Mouse (Mus musculus) heart, postnatal 10 days (tissue): ENCODE measurements at regions not wholly inside any gene's neighbourhood (a gene's known extent, or its start where the extent isn't known, plus 50 kb on each side); places are given as distances from the start of the nearest gene placed in this dataset.
A peak's percentile ranks its signal among the peaks of the same experiment; 100 is the strongest.

Experiments used
- DNase-seq, 2 experiments: peaks; one replicate each; pipeline ENCODE4 v3.0.0; 2021
- intact Hi-C: fragments of 180-260 bp; cut with DNase I; formaldehyde crosslinking; loops from one replicate; pipeline ENCODE4 v1.15.1; 2025

DNA sequence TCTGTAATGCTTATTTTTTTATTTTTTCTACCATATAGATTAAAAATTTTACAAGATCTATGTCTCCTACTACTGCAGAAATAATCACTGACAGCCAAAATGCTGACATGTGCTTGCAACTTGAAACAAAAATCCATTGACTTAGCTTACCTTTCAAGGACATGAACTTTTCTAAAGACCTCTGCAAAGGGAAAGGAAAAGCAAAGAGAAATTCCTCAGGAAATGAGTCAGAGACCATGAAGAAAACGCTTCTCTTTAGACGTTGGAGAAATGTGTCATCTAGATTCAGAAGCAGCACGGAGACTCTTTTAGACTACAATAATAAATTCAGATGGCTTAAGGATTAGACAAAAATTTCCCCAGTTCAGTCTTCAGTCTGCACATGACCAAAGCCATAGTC is 2188.6 kb upstream of the Tenm3 start:
- DNase-seq = no peak
- intact Hi-C loops = no loop called here

DNA sequence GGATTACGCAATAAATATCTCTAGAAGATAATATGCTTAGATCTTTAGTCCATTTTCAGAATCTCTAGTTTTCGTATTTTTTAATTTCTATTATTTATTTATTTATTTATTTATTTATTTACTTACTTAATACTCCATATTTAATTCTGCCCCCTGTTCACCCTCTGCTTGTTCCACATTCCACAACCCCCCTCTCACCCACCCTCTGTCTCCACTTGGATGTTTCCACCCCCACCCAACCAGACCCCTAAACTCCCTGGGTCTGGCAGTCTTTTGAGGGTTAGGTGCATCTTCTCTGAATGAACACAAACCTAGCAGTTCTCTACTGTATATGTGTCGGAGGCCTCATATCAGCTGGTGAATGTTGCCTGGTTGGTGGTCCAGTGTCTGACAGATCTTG is 2166.8 kb upstream of the Tenm3 start:
- DNase-seq = no peak
- intact Hi-C loops = no loop called here

DNA sequence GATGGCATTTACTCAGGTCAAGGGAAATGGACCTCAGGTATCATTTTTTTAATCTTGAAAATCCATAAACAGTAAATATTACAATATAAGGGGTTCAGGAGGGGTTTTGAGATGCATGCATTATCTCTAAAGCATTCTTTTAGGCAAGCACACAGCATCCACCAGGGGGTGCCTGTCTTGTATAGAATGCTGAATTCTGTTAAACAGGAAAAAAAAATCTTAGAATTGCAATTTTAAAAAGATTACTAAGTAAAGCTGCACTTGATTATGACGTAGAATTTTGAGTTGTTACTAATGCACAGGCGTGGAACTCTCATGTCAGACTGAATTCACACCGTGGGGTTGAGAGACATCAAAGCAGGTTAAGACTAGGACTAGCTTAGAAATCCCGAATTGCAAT is 2123.6 kb upstream of the Tenm3 start:
- DNase-seq = no peak
- intact Hi-C loops = no loop called here

DNA sequence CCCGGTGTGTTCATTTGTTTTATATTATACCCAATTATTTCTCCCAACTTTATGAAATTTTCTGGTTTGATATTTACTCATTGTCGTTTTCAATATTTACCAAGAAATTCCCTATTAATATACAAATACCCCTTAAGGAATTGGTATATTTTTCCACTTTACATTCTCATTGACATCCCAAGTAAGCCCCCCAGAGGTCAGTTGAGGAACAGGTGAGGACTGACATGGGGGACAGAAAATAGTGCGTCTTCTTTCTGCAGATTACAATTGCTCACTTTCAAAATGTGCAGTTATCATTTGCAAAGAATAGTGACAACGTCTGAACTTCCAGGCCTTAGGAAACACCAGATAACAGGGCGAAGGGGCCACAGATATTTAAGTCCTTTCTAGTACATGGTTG is 2073.8 kb upstream of the Tenm3 start:
- no peak for DNase-seq
- intact Hi-C loops = no loop called here

DNA sequence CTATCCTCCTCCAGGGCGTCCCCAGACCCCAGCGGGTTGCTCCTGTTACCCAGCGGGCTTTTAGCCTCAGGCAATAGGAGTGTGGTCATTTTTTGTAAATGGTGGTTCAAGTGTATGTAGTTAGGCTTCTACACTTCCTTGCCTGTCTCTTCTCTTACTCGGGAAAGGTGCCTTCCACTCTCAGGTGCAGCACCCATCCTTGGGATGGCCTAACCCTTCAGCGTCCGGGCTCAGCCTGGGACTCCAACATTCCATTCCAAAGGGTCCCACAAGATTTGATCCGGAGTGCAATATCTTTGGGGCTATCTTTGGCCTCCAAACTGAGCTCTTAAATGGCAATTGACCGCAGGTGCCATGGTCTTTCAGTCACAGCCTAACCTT is 2073.0 kb upstream of the Tenm3 start:
- no peak for DNase-seq
- intact Hi-C loops = no loop called here

DNA sequence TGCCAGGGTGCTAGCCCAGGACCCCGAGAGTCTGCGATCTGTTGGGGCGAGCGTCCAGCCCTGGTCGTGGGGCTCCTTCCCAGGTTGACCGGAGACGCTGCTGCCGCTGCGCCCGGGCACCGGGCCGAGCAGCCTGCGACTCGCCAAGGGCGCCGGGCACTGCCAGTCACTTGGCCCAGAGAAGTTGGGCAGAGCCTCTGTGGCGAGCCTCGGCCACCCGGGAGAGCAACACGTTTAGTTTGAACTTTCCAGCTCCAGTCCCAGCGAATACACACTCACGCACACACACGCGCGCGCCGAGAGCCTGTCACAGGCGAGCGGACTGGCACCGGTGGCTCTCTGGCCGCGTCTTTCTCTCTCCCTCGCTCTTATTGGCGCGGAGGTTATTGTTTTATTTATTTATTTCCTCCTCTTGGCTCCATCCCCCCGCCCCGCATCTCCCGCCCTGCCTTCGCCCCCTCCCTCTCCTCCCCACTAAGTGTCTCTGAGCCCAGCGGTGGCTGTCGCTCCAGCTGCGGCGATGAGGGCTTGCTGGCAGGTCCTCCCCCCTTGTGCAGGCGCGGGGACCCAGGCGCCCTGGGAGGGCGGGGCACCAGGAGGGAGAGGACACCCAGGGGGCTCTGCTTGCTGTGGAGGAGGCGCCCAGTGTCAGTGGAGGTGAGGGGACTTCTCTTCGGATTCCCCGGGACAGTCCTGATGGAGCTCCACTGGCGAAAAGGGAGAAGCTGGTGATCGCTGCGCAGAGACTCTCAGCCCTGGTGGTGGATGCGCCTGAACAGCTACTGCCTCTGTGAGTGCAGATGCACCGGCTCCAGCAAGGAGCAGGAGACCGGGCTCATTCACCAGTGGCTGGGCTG is 2072.4 kb upstream of the Tenm3 start:
- intact Hi-C loops = no loop called here

DNA sequence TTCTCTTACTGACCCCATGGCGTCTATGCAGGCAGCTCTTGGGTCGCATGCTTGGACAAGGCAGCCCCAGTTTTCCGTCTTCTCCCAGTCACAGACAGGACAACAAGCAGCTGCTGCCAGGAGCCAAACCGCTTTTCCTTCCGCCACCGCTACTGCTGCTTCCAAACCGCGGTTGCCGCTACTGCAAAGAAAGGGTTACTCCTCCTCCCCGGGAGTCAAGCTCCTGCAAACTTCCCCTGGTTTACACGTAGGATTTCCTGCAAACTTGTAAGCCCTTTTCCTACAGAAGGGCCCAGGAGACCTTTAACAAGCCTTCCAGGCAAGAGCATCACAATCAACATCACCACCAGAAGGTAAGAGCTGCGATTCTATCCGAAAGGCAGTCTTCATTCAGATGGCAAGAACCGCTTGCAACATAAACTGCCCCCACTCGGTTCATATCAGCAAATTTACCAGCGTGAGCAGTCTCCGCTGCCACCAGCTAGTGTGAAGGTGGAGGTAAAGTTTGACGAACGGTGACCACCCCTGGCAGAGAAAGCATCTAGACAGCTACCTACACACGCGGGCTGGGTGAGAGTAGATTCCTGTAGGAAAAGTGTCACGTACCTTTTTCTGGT is 2071.6 kb upstream of the Tenm3 start:
- DNase-seq = peak in 1 of 2 experiments; percentile 3
- intact Hi-C loops = no loop called here

More for the DNA sequence above, 2072.4 kb upstream of the Tenm3 start:
- DNase-seq = peak; percentile 30 to 47

DNA sequence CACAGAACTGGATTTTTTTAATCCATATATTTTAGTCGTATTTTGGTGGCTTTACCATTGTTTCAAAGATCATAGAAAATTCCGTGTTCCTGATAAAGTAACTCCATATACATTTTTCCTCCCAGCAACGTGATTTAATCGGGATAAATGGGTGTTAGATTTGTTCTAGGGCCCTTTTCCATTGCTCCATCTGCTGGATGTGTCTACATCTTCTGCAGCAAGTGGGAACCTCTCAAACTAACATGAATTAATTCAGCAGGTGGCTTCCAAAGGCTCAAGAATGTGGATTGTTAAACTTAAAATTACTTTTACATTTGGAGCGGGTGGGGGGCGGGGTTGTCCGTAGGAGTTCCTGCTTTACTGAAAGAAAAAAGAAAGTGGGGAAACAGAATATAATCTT is 2070.9 kb upstream of the Tenm3 start:
- intact Hi-C loops = no loop called here

DNA sequence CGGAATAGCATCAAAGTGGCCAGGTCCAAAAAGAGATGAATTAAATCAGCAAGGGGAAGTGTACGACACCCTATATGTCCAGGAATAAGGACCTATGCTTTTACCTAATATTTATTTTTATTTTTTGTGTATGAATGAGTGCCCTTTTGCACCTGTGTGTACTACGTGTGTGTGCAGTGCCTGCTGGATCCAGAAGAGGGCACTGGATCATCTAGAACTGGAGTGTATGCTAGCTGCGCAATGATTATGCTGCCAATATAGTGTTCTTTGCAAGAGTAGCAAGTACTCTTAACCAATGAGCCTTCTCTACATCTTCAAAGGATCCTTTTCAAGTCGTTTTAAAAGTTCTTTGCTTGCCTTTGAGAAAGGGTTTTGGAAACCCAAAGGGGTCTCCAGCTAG is 2034.4 kb upstream of the Tenm3 start:
- no peak for DNase-seq
- intact Hi-C loops = no loop called here

More for the DNA sequence above, 2070.9 kb upstream of the Tenm3 start:
- no peak for DNase-seq
